Comparison of ENCODE assay signal across 7 mouse cellular contexts in genomic region chr2:103565171-103565591, GRCm38 (mm10). TPM values are rescaled to one million over a fixed set of nuclear protein-coding genes. Genes with fewer than 3 reads are reported as not detected.
DNase-seq lines count a peak whose midpoint lies in the region; ATAC-seq and TF ChIP-seq lines count a peak whose summit lies in the region.

No protein-coding gene starts in this region.

- H3K9me3 ChIP-seq in ES-Bruce4 (replicated peaks; ENCODE audit: control insufficient read depth, insufficient read depth, low read length, poor library complexity, severe bottlenecking) = no peaks in the 10 kb centered on the region
- H3K9me3 ChIP-seq in forebrain, embryonic 15.5 days = no peaks in the 10 kb centered on the region
- no peaks in the 10 kb centered on the region for H3K9me3 ChIP-seq in intestine, embryonic 16.5 days (ENCODE audit: control insufficient read depth, low read length)
- no peaks in the 10 kb centered on the region for H3K9me3 ChIP-seq in limb, embryonic 11.5 days (ENCODE audit: control insufficient read depth, low read length)
- H3K9me3 ChIP-seq in midbrain, embryonic 14.5 days (ENCODE audit: control insufficient read depth, low read length) = no peaks in the 10 kb centered on the region
- no peaks in the 10 kb centered on the region for H3K9me3 ChIP-seq in stomach, embryonic 14.5 days (ENCODE audit: control insufficient read depth, low read depth, low read length)

- 0 out of 2 replicates have a peak overlapping the region, but pooled peaks have one; percentile 62 for H3K9ac ChIP-seq in ES-Bruce4 (ENCODE audit: low read depth, poor library complexity, severe bottlenecking)
- peak overlapping the region; percentile 34 for H3K9ac ChIP-seq in forebrain, embryonic 15.5 days (replicated peaks)
- peak overlapping the region; percentile 2; the same call in 1 of the 2 replicates for H3K9ac ChIP-seq in intestine, embryonic 16.5 days (ENCODE audit: low read depth, low read length)
- H3K9ac ChIP-seq in limb, embryonic 11.5 days (ENCODE audit: low read length) = peak overlapping the region; percentile 41; the same call in 1 of the 2 replicates
- peak overlapping the region; percentile 46 for H3K9ac ChIP-seq in midbrain, embryonic 14.5 days (replicated peaks; ENCODE audit: low read length)
- no peak overlapping the region for H3K9ac ChIP-seq in stomach, embryonic 14.5 days (replicated peaks; ENCODE audit: low read depth, low read length)

- H3K4me2 ChIP-seq in forebrain, embryonic 15.5 days (replicated peaks) = peak overlapping the region; percentile 98
- peak overlapping the region; percentile 97 for H3K4me2 ChIP-seq in intestine, embryonic 16.5 days (ENCODE audit: low read depth, low read length)
- peak overlapping the region; percentile 95 for H3K4me2 ChIP-seq in limb, embryonic 11.5 days (ENCODE audit: low read depth, severe bottlenecking)
- peak overlapping the region; percentile 97 for H3K4me2 ChIP-seq in midbrain, embryonic 14.5 days (ENCODE audit: low read length)
- peak overlapping the region; percentile 97 for H3K4me2 ChIP-seq in stomach, embryonic 14.5 days (replicated peaks; ENCODE audit: low read depth, low read length)

- under 1% methylated on average over 22 of the region's 22 CpGs for WGBS in forebrain, embryonic 15.5 days
- WGBS in intestine, embryonic 16.5 days = under 1% methylated on average over 22 of the region's 22 CpGs
- 1% methylated on average over 22 of the region's 22 CpGs for WGBS in limb, embryonic 11.5 days
- under 1% methylated on average over 22 of the region's 22 CpGs for WGBS in midbrain, embryonic 14.5 days
- WGBS in stomach, embryonic 14.5 days = 1% methylated on average over 22 of the region's 22 CpGs

- no peaks in the 10 kb centered on the region for H3K4me1 ChIP-seq in ES-Bruce4 (ENCODE audit: control insufficient read depth, insufficient read depth, low read length)
- H3K4me1 ChIP-seq in forebrain, embryonic 15.5 days = peaks cover 33% of the 10 kb centered on the region
- peaks cover 18% of the 10 kb centered on the region for H3K4me1 ChIP-seq in intestine, embryonic 16.5 days (ENCODE audit: control insufficient read depth, insufficient read depth, low read length)
- H3K4me1 ChIP-seq in limb, embryonic 11.5 days (ENCODE audit: control insufficient read depth, insufficient read depth, low read length) = peaks cover 15% of the 10 kb centered on the region
- H3K4me1 ChIP-seq in midbrain, embryonic 14.5 days (ENCODE audit: control insufficient read depth, insufficient read depth, low read length) = peaks cover 28% of the 10 kb centered on the region
- peaks cover 22% of the 10 kb centered on the region for H3K4me1 ChIP-seq in stomach, embryonic 14.5 days (ENCODE audit: control insufficient read depth, insufficient read depth, low read length)

- peak; percentile 51 for ATAC-seq in forebrain, embryonic 15.5 days (replicated peaks)
- ATAC-seq in intestine, embryonic 16.5 days = peak; percentile 48
- no peak for ATAC-seq in limb, embryonic 11.5 days (ENCODE audit: insufficient number of reproducible peaks, low FRiP score, low TSS enrichment, low read depth)
- peak; percentile 26; the same call in 1 of the 2 replicates for ATAC-seq in midbrain, embryonic 14.5 days (ENCODE audit: low FRiP score, low TSS enrichment)
- ATAC-seq in stomach, embryonic 14.5 days (ENCODE audit: insufficient number of reproducible peaks, insufficient read depth, low FRiP score, low read depth) = peak; percentile 46; the same call in 1 of the 2 replicates

- no peak overlapping the region for H3K27ac ChIP-seq in ES-Bruce4 (ENCODE audit: insufficient read depth, low read length)
- peak overlapping the region; percentile 36; the same call in 1 of the 2 replicates for H3K27ac ChIP-seq in forebrain, embryonic 15.5 days (replicated peaks)
- H3K27ac ChIP-seq in intestine, embryonic 16.5 days (ENCODE audit: low read length) = no peak overlapping the region
- no peak overlapping the region for H3K27ac ChIP-seq in limb, embryonic 11.5 days (replicated peaks; ENCODE audit: low read depth, low read length)
- H3K27ac ChIP-seq in midbrain, embryonic 14.5 days (replicated peaks; ENCODE audit: low read depth, low read length) = 0 out of 2 replicates have a peak overlapping the region, but pooled peaks have one; percentile 26
- H3K27ac ChIP-seq in stomach, embryonic 14.5 days (ENCODE audit: low read length) = peak overlapping the region; percentile 28; the same call in 1 of the 2 replicates

- TF ChIP-seq POLR2A in ES-Bruce4 (IDR thresholded peaks at IDR 0.05; ENCODE audit: insufficient read depth, low read length) = no peak

- DNase-seq in brain, adult 2 months (ENCODE audit: low read depth, low spot score) = peak; percentile 85
- peak; percentile 73 for DNase-seq in limb, embryonic 11.5 days (ENCODE audit: low spot score)
- peak; percentile 77 for DNase-seq in midbrain, embryonic 14.5 days

- peaks cover 1% of the 10 kb centered on the region; the same call in 1 of the 2 replicates for H3K27me3 ChIP-seq in ES-Bruce4 (ENCODE audit: control insufficient read depth, insufficient read depth, low read length, poor library complexity, severe bottlenecking)
- H3K27me3 ChIP-seq in forebrain, embryonic 15.5 days = no peaks in the 10 kb centered on the region; the same call in 1 of the 2 replicates
- no peaks in the 10 kb centered on the region for H3K27me3 ChIP-seq in intestine, embryonic 16.5 days (replicated peaks; ENCODE audit: control insufficient read depth, insufficient read depth, low read length)
- no peaks in the 10 kb centered on the region for H3K27me3 ChIP-seq in limb, embryonic 11.5 days (ENCODE audit: control insufficient read depth, insufficient read depth, low read length)
- H3K27me3 ChIP-seq in midbrain, embryonic 14.5 days (ENCODE audit: control insufficient read depth, insufficient read depth, low read length) = no peaks in the 10 kb centered on the region
- H3K27me3 ChIP-seq in stomach, embryonic 14.5 days (ENCODE audit: control insufficient read depth, insufficient read depth, low read length) = no peaks in the 10 kb centered on the region

- no peak for TF ChIP-seq EP300 in ES-Bruce4 (IDR thresholded peaks at IDR 0.05; ENCODE audit: insufficient read depth, low read depth, low read length)

- TF ChIP-seq CTCF in ES-Bruce4 (IDR thresholded peaks at IDR 0.05; ENCODE audit: low read depth, low read length) = no peak

- H3K36me3 ChIP-seq in ES-Bruce4 (ENCODE audit: control insufficient read depth, insufficient read depth, low read length, poor library complexity, severe bottlenecking) = no peaks in the 10 kb centered on the region
- no peaks in the 10 kb centered on the region for H3K36me3 ChIP-seq in forebrain, embryonic 15.5 days
- no peaks in the 10 kb centered on the region for H3K36me3 ChIP-seq in intestine, embryonic 16.5 days (ENCODE audit: control insufficient read depth, insufficient read depth, low read length)
- no peaks in the 10 kb centered on the region for H3K36me3 ChIP-seq in limb, embryonic 11.5 days (ENCODE audit: control insufficient read depth, insufficient read depth, low read length)
- H3K36me3 ChIP-seq in midbrain, embryonic 14.5 days (ENCODE audit: control insufficient read depth, insufficient read depth, low read length) = no peaks in the 10 kb centered on the region
- H3K36me3 ChIP-seq in stomach, embryonic 14.5 days (ENCODE audit: control insufficient read depth, insufficient read depth, low read length) = no peaks in the 10 kb centered on the region

- peak overlapping the region; percentile 43 for H3K4me3 ChIP-seq in ES-Bruce4 (ENCODE audit: low read depth, low read length)
- H3K4me3 ChIP-seq in forebrain, embryonic 15.5 days = peak overlapping the region; percentile 63
- H3K4me3 ChIP-seq in intestine, embryonic 16.5 days (ENCODE audit: low read length) = peak overlapping the region; percentile 74
- H3K4me3 ChIP-seq in limb, embryonic 11.5 days (ENCODE audit: low read depth, low read length) = peak overlapping the region; percentile 70
- H3K4me3 ChIP-seq in midbrain, embryonic 14.5 days (replicated peaks; ENCODE audit: low read depth, low read length) = peak overlapping the region; percentile 64
- H3K4me3 ChIP-seq in stomach, embryonic 14.5 days (ENCODE audit: low read depth, low read length) = peak overlapping the region; percentile 58

RNA-seq across cellular contexts. Expression of gene Abtb2, which starts 0.9 kb away (rescaled TPM):
- polyA plus RNA-seq in ES-Bruce4 (2011; ENCODE audit: insufficient read depth, insufficient read length, low read depth, missing spikeins) = 3.9 and 4.2 TPM in 2 replicates
- 7.4 TPM in 2 replicates for polyA plus RNA-seq in forebrain, embryonic 15.5 days (2015; fragmentation: Nextera tagmentation; extraction: Ambion mirVana)
- 4.7 and 5.4 TPM in 2 replicates for polyA plus RNA-seq in intestine, embryonic 16.5 days (2015; fragmentation: Nextera tagmentation; extraction: Ambion mirVana)
- 11.5 and 11.6 TPM in 2 replicates for polyA plus RNA-seq in limb, embryonic 11.5 days (2014; fragmentation: Nextera tagmentation; extraction: Ambion mirVana)
- polyA plus RNA-seq in midbrain, embryonic 14.5 days (2014; fragmentation: Nextera tagmentation; extraction: Ambion mirVana) = 8.3 and 10.2 TPM in 2 replicates
- 4.0 and 4.4 TPM in 2 replicates for polyA plus RNA-seq in stomach, embryonic 14.5 days (2014; fragmentation: Nextera tagmentation; extraction: Ambion mirVana)

Comparison
In these comparisons a context has a peak if more than half of its experiments do, and no peak if none do; other contexts are left out.
1. H3K27ac ChIP-seq: peak in forebrain, embryonic 15.5 days (single experiment), midbrain, embryonic 14.5 days (single experiment) and stomach, embryonic 14.5 days (single experiment); none in ES-Bruce4 (single experiment), intestine, embryonic 16.5 days (single experiment) and limb, embryonic 11.5 days (single experiment).
2. Peak in every context shown above with its lines, with median percentiles within 50 percentile points of each other: H3K4me3 ChIP-seq, DNase-seq and H3K4me2 ChIP-seq.